Mouse (Mus musculus): ENCODE data around the gene Nars2. TPM values are rescaled to one million over a fixed set of nuclear protein-coding genes. Genes with fewer than 3 reads are reported as not detected.
A peak's percentile ranks its signal among the peaks of the same experiment; 100 is the strongest.
"Not testable (repeated sequence)": the region's sequence is repeated elsewhere in the genome, so short reads cannot be mapped to it uniquely, and the experiment has no call there.

Nars2 gene
- total RNA-seq (2021): 10 to 100 TPM; 14.8 to 21.0 TPM
- long read RNA-seq, experiment 1, transcript Nars2-201 (14 exons, 3,778 nt): major isoform, 11 of 14 reads
- long read RNA-seq, experiment 1, partial matches to known transcripts: 0 of 14 reads
- long read RNA-seq, experiment 1, other reads (novel, unspliced or antisense): 3 of 14 reads
- long read RNA-seq, experiment 2, transcript Nars2-201 (14 exons, 3,778 nt): major isoform, 25 of 38 reads
- long read RNA-seq, experiment 2, partial matches to known transcripts: 3 of 38 reads
- long read RNA-seq, experiment 2, other reads (novel, unspliced or antisense): 10 of 38 reads

DNA sequence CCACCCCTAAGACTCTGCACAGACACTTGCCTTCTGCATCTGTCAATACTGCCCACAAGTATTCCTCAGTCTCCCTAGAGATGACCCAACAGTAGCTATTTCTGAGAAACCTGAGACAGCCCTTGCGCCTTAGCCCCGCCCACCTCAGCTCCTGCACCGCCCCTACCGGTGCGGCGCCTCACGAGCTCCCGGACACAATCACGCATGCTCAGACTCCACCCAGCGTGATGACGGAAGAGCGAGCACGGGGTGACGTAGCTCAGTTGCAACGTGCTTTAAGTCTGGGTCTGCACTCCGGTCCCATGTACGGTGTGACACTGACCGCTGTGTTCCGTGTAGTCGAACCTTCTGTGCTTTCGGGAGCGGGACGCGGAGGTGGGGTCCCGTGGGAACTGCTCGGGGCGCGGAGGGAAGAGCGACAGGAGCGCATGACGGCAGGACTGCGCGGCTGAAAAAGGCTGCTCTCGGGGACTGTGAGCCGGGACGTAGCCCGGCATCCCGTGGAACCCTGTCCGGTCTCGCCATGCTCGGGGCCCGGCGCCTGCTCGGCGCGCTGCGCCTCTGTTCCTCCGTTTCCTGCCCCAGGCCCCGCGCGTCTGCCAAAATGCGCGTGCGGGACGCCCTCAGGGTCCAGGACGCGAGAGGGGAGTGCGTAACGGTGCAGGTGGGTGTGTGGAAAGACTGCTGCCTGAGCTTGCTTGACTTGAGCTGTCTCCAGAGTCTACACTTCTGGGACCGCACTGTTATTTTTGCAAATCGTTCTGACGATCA, at the start of gene Nars2:
Gene Nars2 (plus strand): TSS at position 225 of the 771 bp plus-strand sequence.
- peak; percentile 86 to 87 for DNase-seq (ENCODE audit: low spot score in 2 of 2)

DNA sequence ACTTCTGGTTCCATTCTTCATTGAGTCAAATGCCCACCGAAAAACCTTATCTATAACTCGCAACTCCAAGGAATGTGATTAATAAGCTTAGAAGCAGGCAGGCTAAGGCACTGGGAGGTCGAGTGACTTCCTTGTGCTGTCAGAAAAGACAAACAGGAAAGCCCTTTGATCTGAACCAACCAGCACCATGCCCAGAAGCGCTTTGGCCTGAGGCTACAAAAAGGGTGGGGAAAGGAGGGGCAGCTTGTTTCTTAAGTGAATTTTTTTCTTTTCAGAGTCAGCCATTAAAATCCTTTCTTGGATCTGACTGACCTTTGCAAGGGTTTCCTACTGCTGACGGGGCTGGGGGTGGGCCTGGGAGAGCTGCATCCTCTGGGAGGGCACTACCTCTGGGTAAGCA, 49.1 kb upstream of the Nars2 start:
- no peak for DNase-seq (ENCODE audit: low spot score in 2 of 2)

DNA sequence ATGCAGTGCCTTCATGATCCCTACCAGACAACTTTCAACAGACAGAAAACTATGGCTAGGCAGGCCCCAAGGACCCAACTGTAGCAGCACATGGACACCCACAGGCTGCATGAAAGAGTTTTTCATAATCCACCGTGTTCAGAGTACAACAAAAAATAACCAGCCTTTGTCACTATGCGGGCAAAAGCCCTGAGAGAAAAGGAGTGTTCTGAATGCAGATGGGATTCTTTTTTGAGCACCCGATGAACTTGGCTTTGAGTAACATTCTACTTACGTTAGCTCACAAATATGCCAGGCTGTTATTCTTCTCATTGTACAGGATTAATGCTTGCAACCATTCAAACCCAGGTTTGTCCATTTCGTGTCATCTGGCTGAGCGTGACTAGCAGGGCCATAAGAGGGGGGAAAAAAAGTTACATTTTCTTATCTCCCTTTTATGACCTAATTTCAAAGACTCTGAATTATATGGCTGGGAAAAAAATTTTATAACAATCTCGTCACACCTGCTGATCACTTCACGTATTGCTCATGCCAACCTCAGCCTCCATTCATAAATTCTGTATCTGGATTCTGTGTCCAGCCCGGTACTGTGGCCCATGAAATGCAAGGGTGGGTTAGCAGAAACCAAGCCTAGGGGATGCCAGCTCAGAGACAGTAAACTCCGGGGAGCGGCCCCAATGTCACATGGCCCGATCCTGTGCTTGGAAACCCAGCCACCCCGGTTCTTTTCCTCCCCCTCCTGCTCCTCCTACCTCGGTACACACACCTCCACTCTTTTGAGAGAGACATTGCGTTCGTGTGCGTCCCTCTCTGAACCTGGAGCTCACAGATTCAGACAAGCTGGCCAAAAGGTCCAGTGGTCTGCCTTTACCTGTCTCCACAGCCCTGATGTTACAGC, 48.0 kb upstream of the Nars2 start:
- no peak for DNase-seq (ENCODE audit: low spot score in 2 of 2)

DNA sequence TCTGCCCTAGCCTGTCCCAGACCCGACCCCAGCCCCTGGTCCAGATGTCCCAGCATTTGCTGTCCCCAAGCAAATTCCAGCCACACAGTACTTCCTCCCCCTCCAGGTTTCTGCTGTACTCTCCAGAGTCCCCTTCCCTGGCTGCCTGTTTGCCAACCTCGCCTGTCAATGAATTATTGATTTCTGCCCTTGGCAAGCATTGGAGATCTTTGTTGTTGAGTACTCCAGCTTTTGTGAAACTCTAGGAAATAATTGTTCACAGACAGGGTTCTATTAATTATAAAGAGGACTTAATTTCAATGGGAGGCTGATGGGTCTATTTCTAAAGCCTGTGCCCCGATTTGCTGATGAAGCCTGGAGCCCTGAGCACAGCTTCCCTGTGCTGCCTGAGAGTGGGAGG, 46.9 kb upstream of the Nars2 start:
- no peak for DNase-seq (ENCODE audit: low spot score in 2 of 2)

DNA sequence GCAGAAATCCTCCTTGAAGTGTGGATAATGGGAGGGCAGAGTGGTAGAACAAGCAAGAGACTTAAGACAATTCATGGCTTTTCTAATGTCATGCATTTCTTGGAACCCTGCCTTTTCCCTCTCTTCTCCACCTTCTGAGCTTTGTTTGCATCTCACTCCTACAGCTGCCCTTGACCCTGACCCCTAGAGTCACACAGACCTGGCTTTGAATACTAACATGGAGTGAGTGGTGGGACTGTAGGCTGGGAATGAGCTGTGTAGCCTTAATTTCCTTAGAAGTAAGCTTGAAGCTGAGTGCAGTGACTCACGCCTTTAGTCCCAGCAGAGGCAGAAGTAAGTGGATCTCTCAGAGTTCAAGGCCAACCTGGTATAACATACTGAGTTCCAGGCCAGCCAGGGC, 46.4 kb upstream of the Nars2 start:
- DNase-seq (ENCODE audit: low spot score in 2 of 2): no peak

DNA sequence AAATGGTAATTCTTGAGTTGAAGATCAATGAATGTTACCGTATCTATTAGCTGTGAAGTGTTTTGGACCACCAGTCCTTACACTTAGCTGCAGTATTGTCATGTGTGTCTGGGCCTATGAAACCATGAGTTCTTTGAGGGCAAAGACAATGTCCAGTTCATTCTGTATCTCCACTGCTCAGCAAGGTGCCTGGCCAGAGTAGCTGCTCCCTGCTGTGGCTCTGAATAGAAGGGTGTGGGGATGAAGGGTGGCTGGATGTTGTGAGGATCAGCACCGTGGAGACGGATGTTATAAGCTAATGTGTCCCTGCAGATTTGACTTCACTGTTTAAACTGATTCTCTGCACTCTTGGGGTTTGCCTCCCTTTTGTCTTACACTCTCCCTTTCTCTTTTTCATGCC, 45.9 kb upstream of the Nars2 start:
- no peak for DNase-seq (ENCODE audit: low spot score in 2 of 2)

DNA sequence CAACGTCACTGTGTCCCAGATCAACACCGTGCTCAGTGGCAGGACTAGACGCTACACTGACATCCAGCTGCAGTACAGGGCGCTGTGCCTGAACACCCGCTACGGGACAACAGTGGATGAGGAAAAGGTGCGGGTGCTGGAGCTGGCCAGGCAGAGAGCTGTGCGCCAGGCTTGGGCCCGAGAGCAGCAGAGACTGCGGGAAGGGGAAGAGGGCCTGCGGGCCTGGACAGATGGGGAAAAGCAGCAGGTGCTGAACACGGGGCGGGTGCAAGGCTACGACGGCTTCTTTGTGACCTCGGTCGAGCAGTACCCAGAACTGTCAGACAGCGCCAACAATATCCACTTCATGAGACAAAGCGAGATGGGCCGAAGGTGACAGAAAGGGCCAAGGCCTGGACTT, 45.1 kb upstream of the Nars2 start:
- peak in 1 of 2 experiments; percentile 13 for DNase-seq (ENCODE audit: low spot score in 2 of 2)

DNA sequence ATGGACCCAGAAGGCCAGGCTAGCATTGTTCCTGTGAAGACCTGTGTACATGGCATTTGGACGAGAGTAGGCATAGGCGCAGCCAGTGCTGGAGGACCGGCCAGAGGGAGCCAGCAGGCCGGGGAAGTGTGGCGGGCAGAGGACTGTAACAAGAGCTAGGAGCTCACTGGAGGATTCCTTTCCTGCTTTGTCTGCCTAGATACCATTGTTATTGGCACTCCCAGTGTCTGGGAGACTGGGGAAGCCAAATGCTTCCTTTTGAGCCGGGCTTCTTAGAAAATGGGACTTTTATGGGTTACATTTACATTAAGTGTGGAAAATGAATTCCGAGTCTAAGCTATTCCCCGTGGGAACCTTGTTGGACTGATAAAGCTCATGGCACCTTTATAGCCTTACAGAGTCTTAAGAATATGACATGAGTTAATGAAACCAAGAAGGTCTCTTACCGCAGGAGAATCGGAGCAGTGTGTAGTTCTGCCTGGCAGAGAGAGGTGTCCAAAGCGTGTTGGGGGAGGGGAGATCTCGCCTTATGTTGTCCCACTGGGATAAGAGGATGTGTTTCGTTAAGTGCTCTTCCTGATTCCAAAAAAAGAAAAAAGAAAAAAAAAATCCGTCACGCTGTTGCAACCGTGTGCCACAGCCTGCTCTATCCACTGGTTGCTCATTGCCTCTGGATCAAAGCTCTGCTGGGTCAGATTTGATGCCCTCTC, 43.2 kb upstream of the Nars2 start:
- DNase-seq (ENCODE audit: low spot score in 2 of 2): peak in 1 of 2 experiments; percentile 10

DNA sequence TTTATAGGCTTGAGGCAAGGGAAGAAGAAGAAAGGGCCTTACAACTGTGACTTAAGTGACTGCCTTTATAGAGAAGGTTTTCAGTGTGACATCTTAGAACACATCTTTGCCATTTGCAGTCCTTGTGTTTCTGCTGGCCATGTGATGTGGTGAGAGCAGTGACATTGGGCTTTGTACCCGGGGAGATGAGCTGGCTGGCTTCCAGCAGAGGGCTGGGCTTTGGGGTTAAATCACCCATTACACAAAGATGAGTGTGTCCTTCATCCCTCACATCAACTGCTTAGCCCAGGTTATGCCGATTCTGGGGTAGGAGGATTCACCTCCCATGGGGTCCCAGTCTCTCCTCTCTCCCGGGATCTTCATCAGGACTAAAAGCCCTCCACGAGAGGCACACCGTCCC, 41.4 kb upstream of the Nars2 start:
- DNase-seq (ENCODE audit: low spot score in 2 of 2): peak; percentile 52 to 69

DNA sequence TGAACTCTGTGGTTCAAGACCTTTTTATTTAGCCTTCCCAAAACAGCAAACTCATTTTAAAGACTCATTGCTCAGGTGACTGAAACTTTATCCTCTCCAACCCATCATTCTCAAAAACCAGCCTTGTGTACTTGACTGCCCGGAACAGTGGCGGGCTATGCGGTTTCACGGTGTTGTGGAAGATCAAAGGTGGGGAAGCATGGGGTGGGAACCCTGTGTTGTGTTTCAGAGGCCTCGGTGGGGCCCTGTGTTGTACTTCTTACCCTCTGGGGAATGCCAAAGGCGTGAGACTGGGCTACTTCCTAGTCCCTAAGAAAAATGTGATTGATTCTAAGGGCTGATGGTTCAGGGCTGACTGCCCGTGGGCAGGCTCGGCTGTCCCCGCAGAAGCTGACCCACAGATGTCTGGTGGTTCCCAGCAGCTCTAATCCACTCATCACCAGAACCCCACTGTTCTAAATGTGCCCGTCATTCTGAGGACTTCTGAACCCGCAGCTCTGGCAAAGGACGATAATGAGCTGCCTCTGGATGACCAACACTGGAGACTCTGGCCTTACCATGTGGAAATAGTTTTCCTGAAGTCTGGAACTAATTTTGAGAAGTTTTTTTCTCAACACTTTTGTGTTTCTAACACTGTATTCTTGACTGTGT, 40.9 kb upstream of the Nars2 start:
- DNase-seq (ENCODE audit: low spot score in 2 of 2): no peak

DNA sequence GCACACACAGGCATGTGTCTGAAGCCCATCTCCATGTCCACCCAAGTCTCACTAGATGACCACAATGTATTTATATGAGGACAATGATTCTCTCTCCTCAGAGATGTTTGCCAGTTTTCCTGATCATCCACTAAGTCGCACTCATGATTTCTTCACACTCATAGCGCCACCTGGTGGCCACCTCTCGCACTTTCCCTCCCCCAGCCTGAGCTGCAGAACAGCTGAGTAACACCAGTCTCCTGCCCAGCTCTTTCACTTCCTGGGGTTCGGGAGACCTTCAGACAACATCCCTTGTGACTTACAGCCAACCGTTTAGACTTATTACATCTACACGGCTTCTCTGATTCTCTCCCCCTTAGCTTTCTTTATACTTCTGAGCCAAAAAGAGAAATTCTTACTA, 37.3 kb upstream of the Nars2 start:
- DNase-seq (ENCODE audit: low spot score in 2 of 2): peak; percentile 78 to 81

DNA sequence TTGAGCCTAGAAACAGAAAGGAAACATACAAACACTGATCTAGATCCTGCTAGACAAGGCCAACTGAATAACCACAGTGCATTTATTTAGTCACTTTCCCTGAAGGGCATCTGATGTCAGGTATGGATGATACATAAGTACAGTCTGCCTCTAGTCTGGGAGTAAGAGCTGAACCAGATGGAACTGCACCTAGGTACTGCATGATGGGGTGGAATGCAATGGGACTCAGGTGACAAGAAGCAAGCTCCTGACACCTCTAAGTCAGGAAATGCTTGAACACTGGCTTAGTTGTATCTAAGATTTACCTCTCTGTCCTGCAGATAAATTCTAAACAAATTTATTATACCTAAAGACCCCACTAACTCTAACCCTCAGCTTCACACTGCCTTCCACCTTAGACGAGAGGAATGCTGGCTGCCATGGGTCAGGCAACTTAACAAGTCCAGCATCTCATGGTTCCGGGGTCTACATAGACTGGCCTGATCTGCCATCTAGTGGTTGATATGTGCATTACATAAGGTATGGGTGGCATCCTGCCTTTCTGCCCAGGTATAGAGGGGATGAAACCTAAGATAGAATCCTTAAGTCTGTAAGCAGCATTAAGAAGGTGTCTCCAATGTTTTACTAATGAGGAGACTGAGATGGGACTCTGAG, 35.7 kb upstream of the Nars2 start:
- DNase-seq (ENCODE audit: low spot score in 2 of 2): peak in 1 of 2 experiments; percentile 54

DNA sequence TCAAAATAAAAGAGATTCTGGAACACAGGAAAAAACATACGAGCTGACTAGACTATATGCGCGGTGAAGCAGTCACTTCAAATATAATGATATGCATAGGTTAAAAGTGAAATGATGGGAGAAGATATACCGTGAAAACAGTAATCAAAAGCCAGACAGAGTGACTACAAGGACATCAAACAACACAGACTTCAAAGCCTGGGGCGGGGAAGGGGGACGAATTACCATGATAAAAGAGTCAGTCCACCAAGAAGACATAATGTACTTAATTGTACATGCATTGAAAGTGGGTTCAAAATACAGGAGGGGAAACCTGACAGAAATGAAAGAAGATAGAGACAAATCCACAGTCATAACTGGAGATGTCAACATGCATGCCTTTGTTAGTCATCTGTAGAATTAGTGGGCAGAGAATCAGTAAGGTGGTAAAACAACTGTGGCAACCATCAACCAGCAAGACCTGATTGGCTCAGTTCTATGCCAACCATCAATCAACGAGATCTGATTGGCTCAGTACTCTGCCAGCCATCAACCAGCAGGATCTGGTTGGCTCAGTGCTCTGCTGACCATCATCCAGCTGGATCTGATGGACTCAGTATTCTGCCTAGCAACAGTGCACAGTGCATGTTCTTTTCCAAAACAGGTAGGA, 30.7 kb upstream of the Nars2 start:
- DNase-seq (ENCODE audit: low spot score in 2 of 2): no peak

DNA sequence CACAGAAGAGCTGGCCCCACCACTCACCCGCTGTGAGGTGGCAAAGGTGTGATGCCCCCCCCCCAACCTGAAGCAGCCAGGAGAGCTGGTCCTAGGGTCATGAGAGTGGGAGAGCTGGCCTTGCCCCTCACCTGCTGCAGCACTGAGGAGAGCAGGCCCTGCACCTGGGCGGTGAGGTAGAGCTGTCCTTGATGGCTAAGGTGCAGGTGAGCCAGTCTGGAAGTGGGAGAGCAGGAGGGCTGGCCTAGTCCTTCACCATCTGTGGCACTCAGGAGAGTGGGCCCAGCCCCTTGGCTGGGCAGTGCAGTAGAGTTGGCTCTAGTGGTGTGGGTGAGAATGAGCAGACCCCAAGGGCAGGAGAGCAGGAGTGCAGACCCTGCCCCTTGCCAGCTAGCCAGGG, 28.4 kb upstream of the Nars2 start:
- DNase-seq (ENCODE audit: low spot score in 2 of 2): no peak

DNA sequence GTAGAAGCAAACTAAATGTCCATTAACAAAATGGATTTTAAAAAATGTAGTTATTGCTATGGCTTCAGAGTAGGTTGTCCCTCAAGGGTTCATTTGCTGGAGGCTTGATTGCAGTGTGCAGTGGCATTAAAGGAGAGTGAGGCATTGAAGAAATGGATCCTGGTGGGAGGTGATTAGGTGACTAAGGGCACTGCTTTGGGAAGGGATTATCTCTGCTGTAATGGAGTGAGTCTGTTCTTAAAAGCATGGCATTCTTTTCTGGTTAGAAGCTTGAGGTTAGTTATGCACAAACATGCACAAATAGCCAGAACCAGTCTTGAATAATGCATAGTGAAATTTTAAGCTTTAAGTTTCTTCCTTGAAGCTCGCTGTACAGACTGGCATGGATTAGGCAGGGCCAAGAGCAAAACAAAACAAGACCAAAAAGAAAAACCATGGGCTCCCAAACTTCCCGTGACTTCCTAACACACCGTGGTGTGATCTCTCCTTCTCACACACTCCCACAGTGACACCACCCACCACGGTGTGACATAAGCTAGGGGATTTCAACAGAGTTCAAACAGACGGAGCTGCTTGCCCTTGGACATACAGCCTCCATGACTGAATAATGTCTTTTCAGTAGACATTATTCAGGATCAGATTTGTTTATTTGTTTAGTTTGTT, 7.5 kb upstream of the Nars2 start:
- no peak for DNase-seq (ENCODE audit: low spot score in 2 of 2)

DNA sequence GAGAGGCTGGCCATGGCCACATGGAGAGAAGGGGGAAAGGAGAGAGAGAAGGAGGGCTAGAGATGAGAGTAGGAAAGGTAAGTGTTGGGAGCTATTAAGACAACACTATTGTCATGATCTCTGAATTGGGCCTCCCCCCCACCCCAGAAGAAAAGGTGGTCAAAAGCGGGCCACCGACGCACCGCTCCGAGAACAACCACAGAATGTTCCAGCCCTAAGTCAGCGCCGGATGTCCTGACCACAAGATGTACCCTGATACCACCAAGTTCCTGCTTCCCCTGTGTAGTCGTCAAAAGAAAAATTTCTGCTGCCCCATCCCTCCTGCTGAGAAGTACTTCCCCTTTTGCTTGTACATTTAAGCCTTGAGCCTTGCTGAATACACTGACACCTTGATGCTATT, 4.8 kb upstream of the Nars2 start:
- not testable (repeated sequence) for DNase-seq (ENCODE audit: low spot score in 2 of 2)

DNA sequence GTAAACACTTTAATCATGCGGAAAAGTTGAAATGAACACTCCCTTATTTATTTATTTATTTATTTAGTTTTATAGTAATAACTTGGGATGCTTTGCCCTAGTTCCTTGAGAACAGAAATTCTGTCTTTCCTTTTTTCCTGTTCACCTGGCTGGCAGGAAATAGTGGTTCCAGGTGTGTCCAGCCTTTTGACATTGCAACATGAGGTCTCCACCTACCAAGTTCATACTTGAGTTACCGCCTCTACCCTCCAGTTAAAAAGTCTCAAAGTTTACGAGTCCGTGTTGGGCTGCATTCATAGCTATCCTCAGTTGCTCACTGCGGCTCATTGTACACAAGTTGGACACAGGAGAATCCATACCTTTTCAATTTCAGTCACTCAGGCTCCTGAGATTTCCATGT, 789 bp downstream of the Nars2 start:
- DNase-seq (ENCODE audit: low spot score in 2 of 2): no peak

DNA sequence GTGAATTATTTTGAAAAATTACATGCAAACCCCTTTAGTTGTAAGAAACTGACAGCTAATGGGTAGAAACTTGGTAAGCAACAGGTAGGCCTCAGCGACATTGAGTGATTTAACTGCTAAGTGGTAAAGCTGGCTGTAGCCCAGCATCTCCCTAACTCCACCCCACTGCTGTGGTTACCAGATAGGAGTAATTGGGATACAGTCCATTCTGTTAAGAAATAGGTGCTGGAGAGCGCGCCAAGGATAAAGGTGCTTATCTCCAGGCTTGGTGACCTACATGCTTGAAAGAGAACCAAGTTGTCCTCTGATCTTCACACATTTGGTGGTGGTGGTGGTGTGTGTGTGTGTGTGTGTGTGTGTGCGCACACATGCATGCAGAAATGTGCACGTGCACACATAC, 7.9 kb downstream of the Nars2 start:
- no peak for DNase-seq (ENCODE audit: low spot score in 2 of 2)

DNA sequence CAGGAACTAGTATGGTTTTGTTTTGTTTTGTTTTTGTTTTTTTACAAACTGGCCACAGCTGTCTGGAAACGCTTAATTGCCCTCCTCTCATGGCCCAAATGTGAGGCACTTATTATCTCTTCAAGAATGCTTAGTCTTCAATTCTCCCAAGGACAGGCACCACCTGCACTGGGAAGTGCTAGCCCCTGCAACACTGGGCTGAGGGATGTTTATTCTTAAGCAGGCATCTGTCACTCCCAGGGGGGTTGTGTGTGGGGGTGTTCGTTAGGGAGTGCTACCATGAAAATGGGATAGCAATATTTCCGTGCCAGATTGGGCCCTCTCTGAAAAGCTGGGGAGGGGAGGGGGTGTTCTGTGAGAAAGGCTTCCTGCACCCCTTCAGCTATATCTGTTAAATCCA, 15.9 kb downstream of the Nars2 start:
- DNase-seq (ENCODE audit: low spot score in 2 of 2): no peak
